Mouse (Mus musculus) C2C12 (cell line): ENCODE measurements around the gene D630003M21Rik. TPM values are rescaled to one million over a fixed set of nuclear protein-coding genes. Genes with fewer than 3 reads are reported as not detected.

Experiments used
- H3K27me3 ChIP-seq: one replicate; pipeline ENCODE4 v1.6.1; 2011; ENCODE audit not compliant: control insufficient read depth, insufficient read depth, insufficient read length
- H3K36me3 ChIP-seq: one replicate; pipeline ENCODE4 v1.6.1; 2011; ENCODE audit not compliant: control insufficient read depth, insufficient read depth
- H3K4me3 ChIP-seq: one replicate; pipeline ENCODE4 v1.5.1; 2011; ENCODE audit warnings: mild to moderate bottlenecking, control low read depth; ENCODE audit not compliant: poor library complexity, insufficient read depth, severe bottlenecking
- H3K79me2 ChIP-seq: one replicate; pipeline ENCODE4 v1.6.1; 2011; ENCODE audit not compliant: control insufficient read depth, insufficient read depth
- H3K79me3 ChIP-seq: one replicate; pipeline ENCODE4 v1.6.1; 2011; ENCODE audit warnings: low read depth, control low read depth
- H3ac ChIP-seq: one replicate; pipeline ENCODE3; 2011; ENCODE audit warnings: low read depth; ENCODE audit not compliant: control insufficient read depth, insufficient read length
- CEBPB ChIP-seq: IDR thresholded peaks from one replicate; pipeline ENCODE4 v1.6.1; 2011; ENCODE audit warnings: low read depth, mild to moderate bottlenecking, control low read depth, moderate library complexity
- CTCF ChIP-seq: IDR thresholded peaks from one replicate; pipeline ENCODE4 v1.5.1; 2011; ENCODE audit not compliant: control insufficient read depth, insufficient read depth, insufficient read length
- FOSL1 ChIP-seq: IDR thresholded peaks from one replicate; pipeline ENCODE4 v1.8.0; 2011; ENCODE audit warnings: mild to moderate bottlenecking, low read length; ENCODE audit not compliant: poor library complexity, insufficient read depth, severe bottlenecking
- MAX ChIP-seq: IDR thresholded peaks from one replicate; pipeline ENCODE4 v1.6.1; 2011; ENCODE audit warnings: mild to moderate bottlenecking, control low read depth
- MYOD1 ChIP-seq: IDR thresholded peaks from one replicate; pipeline ENCODE4 v1.6.1; 2011; ENCODE audit warnings: low read depth; ENCODE audit not compliant: control insufficient read depth, insufficient read length
- MYOG ChIP-seq: IDR thresholded peaks from one replicate; pipeline ENCODE4 v1.6.1; 2011; ENCODE audit not compliant: control insufficient read depth, insufficient read length; ENCODE audit errors: extremely low read depth
- USF1 ChIP-seq: IDR thresholded peaks from one replicate; pipeline ENCODE4 v1.6.1; 2011; ENCODE audit warnings: low read depth, mild to moderate bottlenecking, control low read depth, moderate library complexity
- polyA plus RNA-seq: library from polyadenylated mRNA; unstranded; fragments of >200 nt; fragmentation: generic; extraction: Trizol; gene quantifications from one replicate; pipeline ENCODE4 v1.2.1, GENCODE M21; 2012; ENCODE audit warnings: missing spikeins

D630003M21Rik gene
- polyA plus RNA-seq, 1 experiment = 0.01 TPM

GRCm38 (mm10) chr2:158242170-158242896, 13.3 kb upstream of the D630003M21Rik start:
- no peak overlapping the region for H3ac ChIP-seq
- no peak for TF ChIP-seq CTCF
- TF ChIP-seq MAX = no peak
- no peak for TF ChIP-seq USF1
- no peak for TF ChIP-seq CEBPB
- no peak for TF ChIP-seq MYOD1
- no peak for TF ChIP-seq MYOG
- no peak for TF ChIP-seq FOSL1
- H3K79me2 ChIP-seq = no peaks in the 10 kb centered on the region
- no peaks in the 10 kb centered on the region for H3K79me3 ChIP-seq
- no peaks in the 10 kb centered on the region for H3K36me3 ChIP-seq
- H3K4me3 ChIP-seq = no peak overlapping the region
- no peaks in the 10 kb centered on the region for H3K27me3 ChIP-seq

GRCm38 (mm10) chr2:158241126-158241738, 12.2 kb upstream of the D630003M21Rik start:
- Histone ChIP-seq H3K36me3 (no peaks in the 10 kb centered on the region), H3K4me3 (no peak overlapping the region), H3K79me2 (no peaks in the 10 kb centered on the region), H3ac (no peak overlapping the region), H3K79me3 (no peaks in the 10 kb centered on the region), H3K27me3 (no peaks in the 10 kb centered on the region)
- TF ChIP-seq MYOG (no peak), FOSL1 (no peak), USF1 (no peak), MAX (no peak), CTCF (no peak), CEBPB (no peak), MYOD1 (no peak)

GRCm38 (mm10) chr2:158238101-158238500, 9.1 kb upstream of the D630003M21Rik start:
- Histone ChIP-seq H3K36me3 (no peaks in the 10 kb centered on the region), H3ac (no peak overlapping the region), H3K4me3 (no peak overlapping the region), H3K79me3 (no peaks in the 10 kb centered on the region), H3K27me3 (no peaks in the 10 kb centered on the region), H3K79me2 (no peaks in the 10 kb centered on the region)
- no peak for TF ChIP-seq USF1
- TF ChIP-seq CEBPB = no peak
- no peak for TF ChIP-seq MYOG
- TF ChIP-seq FOSL1 = no peak
- TF ChIP-seq CTCF = no peak
- no peak for TF ChIP-seq MAX
- TF ChIP-seq MYOD1 = no peak

- H3K27me3 ChIP-seq = no peaks in the 10 kb centered on the region
- H3ac ChIP-seq = no peak overlapping the region
- no peaks in the 10 kb centered on the region for H3K36me3 ChIP-seq
- no peaks in the 10 kb centered on the region for H3K79me3 ChIP-seq
- H3K79me2 ChIP-seq = no peaks in the 10 kb centered on the region
- TF ChIP-seq MAX (no peak), MYOG (no peak), CTCF (no peak), USF1 (no peak), CEBPB (no peak), FOSL1 (no peak), MYOD1 (no peak)
- H3K4me3 ChIP-seq = no peak overlapping the region
Observed at GRCm38 (mm10) chr2:158236698-158237097, 7.7 kb upstream of the D630003M21Rik start.

- Histone ChIP-seq H3K79me2 (no peaks in the 10 kb centered on the region), H3K36me3 (no peaks in the 10 kb centered on the region), H3K27me3 (no peaks in the 10 kb centered on the region), H3ac (no peak overlapping the region), H3K79me3 (no peaks in the 10 kb centered on the region), H3K4me3 (no peak overlapping the region)
- TF ChIP-seq MAX (peak; percentile 58), MYOD1 (no peak), FOSL1 (peak; percentile 64), USF1 (no peak)
Observed at GRCm38 (mm10) chr2:158233106-158233505, 4.1 kb upstream of the D630003M21Rik start.

GRCm38 (mm10) chr2:158232414-158232813, 3.4 kb upstream of the D630003M21Rik start:
- Histone ChIP-seq H3ac (no peak overlapping the region), H3K27me3 (no peaks in the 10 kb centered on the region), H3K79me3 (no peaks in the 10 kb centered on the region), H3K36me3 (no peaks in the 10 kb centered on the region), H3K79me2 (no peaks in the 10 kb centered on the region), H3K4me3 (no peak overlapping the region)
- TF ChIP-seq CTCF (no peak), FOSL1 (no peak), CEBPB (no peak), MYOG (no peak), MYOD1 (no peak), USF1 (no peak), MAX (no peak)
